Mouse (Mus musculus): ENCODE data around the gene Ctnnb1. TPM values are rescaled to one million over a fixed set of nuclear protein-coding genes. Genes with fewer than 3 reads are reported as not detected.

Gene Ctnnb1
- polyA plus RNA-seq, 1 experiment from 2014 or later: 103 TPM

DNA sequence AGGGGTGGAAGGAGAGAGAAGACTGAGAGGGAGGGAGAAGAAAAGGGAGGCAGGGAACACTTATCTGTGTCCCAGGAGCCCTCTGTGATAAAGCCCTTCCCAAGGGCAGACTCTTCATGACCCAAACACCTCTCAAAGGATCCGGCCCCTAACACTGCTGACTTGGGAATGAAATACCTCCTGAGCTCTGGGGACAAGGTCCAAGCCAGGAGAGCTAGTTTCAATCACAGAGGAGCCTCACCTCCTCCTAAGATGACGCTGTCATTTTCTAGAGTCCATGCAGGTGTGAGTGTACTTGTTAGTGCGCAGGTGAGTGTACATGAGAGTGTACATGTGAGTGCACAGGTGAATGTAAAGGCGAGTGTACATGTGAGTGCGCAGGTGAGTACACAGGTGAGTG is 56.0 kb downstream of the Ctnnb1 start:
- no peaks in the 10 kb centered on the region for H3K9me3 ChIP-seq (replicated peaks)
- H3K4me2 ChIP-seq: no peak overlapping the region
- no peak for ATAC-seq (ENCODE audit: low read depth)
- no peaks in the 10 kb centered on the region for H3K27me3 ChIP-seq
- H3K36me3 ChIP-seq: no peaks in the 10 kb centered on the region
- H3K4me3 ChIP-seq (replicated peaks): no peak overlapping the region
- no peak overlapping the region for H3K27ac ChIP-seq
- no peak for DNase-seq
- 81% methylated on average over 5 of the region's 5 CpGs for WGBS (ENCODE audit: insufficient replicate concordance)
- H3K9ac ChIP-seq: no peak overlapping the region
- peaks cover 31% of the 10 kb centered on the region for H3K4me1 ChIP-seq (replicated peaks)

DNA sequence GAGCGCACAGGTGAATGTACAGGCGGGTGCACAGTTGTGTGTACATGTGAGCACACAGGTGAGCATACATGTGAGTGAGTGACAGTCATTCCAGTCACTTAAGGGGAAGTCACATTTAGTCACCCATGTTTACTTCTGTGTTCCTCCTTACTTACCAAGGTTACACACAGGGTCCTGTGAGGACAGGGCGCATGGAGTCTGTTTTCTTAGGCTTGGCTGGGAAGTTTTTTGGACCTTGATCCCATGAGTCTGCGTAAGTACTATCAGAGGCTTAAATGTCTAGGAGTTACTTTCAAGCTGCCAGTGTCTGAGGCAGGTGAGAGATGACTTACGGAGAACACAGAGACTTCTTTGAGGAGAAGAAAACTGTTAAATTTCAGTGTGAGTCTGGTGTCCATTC is 56.5 kb downstream of the Ctnnb1 start:
- no peak for ATAC-seq (ENCODE audit: low read depth)
- Histone ChIP-seq H3K27ac (no peak overlapping the region), H3K9ac (no peak overlapping the region), H3K4me3 (replicated peaks) (no peak overlapping the region), H3K27me3 (no peaks in the 10 kb centered on the region), H3K4me1 (replicated peaks) (peaks cover 31% of the 10 kb centered on the region), H3K36me3 (no peaks in the 10 kb centered on the region), H3K9me3 (replicated peaks) (no peaks in the 10 kb centered on the region), H3K4me2 (no peak overlapping the region)
- 79% methylated on average over 5 of the region's 5 CpGs for WGBS (ENCODE audit: insufficient replicate concordance)
- DNase-seq: no peak

DNA sequence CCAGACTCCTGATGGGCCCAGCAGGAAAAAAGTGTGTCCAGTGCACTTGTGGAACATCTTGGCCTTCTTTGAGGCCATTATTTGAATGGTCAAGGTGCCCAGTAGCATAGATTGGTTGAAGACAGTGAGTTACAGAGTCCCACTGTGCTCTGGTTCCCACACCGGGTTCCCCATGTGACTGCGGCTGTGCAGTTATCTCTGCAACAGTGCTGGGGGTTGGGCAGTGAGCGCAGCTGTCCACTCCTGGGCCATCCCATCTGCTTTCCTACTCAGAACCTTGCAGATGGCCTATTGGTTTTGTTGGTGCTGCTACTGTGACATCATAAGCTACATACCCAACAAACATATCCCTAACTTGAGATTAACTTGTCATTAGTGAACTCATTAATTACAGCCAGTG is 57.2 kb downstream of the Ctnnb1 start:
- H3K27me3 ChIP-seq: no peaks in the 10 kb centered on the region
- no peaks in the 10 kb centered on the region for H3K36me3 ChIP-seq
- H3K27ac ChIP-seq: no peak overlapping the region
- peaks cover 31% of the 10 kb centered on the region for H3K4me1 ChIP-seq (replicated peaks)
- no peak for ATAC-seq (ENCODE audit: low read depth)
- no peak for DNase-seq
- no peak overlapping the region for H3K4me2 ChIP-seq
- no peak overlapping the region for H3K4me3 ChIP-seq (replicated peaks)
- no peak overlapping the region for H3K9ac ChIP-seq
- no peaks in the 10 kb centered on the region for H3K9me3 ChIP-seq (replicated peaks)
- 73% methylated on average over 3 of the region's 3 CpGs for WGBS (ENCODE audit: insufficient replicate concordance)

DNA sequence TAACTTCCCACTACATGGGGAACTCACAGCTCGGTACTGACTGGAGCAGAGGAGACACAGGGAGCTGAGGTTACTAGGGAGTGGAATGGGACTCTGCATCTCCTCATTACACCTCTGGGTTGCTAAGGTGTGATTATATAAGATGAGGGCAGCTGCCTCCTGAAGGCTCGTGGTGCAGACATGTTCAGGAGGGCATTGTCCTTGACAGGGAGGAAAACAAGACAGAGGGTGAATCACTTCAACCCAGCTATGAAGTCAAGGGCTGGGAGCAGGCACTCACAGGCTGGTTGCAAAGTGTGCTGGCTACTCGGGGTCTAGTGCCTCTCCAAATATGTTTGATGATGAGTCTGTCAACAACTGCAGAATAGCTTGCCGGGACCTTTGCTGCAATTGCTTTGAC is 58.0 kb downstream of the Ctnnb1 start:
- 49% methylated on average over 4 of the region's 4 CpGs for WGBS (ENCODE audit: insufficient replicate concordance)
- Histone ChIP-seq H3K4me2 (no peak overlapping the region), H3K27ac (no peak overlapping the region), H3K4me3 (replicated peaks) (no peak overlapping the region), H3K9me3 (replicated peaks) (no peaks in the 10 kb centered on the region), H3K9ac (no peak overlapping the region), H3K27me3 (no peaks in the 10 kb centered on the region), H3K36me3 (no peaks in the 10 kb centered on the region), H3K4me1 (replicated peaks) (peaks cover 31% of the 10 kb centered on the region)
- ATAC-seq (ENCODE audit: low read depth) (no peak), DNase-seq (no peak)

DNA sequence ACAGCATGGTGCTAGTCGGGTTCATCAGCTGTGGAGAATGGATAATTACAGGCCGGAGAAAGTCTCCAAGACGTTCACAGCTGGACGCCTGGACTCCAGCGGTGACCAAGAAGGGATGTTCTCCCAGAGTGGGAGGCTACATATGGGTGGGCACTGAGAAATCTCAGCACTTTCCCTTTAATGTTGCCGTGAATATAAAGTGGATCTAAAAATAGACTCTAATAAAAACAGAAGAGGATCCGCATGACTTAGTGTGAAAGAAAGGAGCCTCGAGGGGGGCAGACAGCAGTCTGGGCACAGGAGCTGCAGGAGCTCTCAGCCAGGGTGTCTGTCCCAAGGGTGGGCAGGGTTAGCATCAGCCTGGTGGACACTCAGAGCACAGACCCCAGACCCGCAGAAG is 59.1 kb downstream of the Ctnnb1 start:
- Histone ChIP-seq H3K9me3 (replicated peaks) (no peaks in the 10 kb centered on the region), H3K4me2 (no peak overlapping the region), H3K36me3 (no peaks in the 10 kb centered on the region), H3K4me1 (replicated peaks) (peaks cover 22% of the 10 kb centered on the region), H3K27me3 (no peaks in the 10 kb centered on the region), H3K27ac (no peak overlapping the region), H3K4me3 (replicated peaks) (no peak overlapping the region), H3K9ac (no peak overlapping the region)
- ATAC-seq (ENCODE audit: low read depth) (no peak), DNase-seq (no peak)
- WGBS (ENCODE audit: insufficient replicate concordance): 55% methylated on average over 9 of the region's 9 CpGs

DNA sequence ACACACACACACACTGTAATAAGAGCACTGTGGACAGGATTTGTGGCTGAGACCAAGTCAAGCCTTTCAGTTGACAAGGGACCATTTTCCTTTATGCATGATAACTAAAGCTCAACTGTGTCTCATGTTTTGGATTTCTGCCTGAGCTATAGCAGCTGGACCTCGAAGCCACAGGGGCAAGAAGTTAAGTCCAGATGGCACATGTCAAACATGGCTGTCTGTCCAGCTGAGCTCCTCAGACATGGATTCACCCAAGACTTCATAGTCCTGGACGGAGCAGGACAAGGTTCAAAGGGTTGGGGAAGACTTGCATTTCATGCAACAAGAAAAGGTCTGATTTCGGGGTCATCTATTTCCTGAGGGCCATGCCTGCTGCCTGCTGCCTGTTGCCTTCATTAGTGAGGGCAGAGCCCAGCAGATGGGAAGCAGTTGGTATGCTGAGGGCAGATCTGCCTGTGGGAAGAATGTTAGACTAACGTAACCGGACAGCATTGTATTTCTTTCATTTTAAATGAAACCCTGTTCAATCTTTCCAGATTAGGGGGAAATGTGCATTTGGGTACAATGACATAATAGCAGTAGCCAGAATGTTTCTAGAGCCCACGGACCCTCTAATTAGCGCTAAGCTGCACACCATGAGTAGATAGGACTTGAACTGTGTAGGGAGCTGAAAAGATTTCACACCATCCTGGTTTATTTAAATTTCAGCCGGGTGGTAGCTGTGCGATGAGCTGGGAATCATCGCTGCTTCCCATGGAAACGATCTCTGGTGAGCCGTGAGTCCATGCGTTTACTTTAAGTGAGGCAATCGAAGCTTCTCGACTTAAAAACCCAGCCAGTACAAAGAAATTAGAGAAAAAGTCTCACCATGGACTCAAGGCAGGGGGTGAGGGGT is 61.0 kb downstream of the Ctnnb1 start:
- H3K4me2 ChIP-seq: no peak overlapping the region
- DNase-seq: no peak
- 66% methylated on average over 15 of the region's 15 CpGs for WGBS (ENCODE audit: insufficient replicate concordance)

DNA sequence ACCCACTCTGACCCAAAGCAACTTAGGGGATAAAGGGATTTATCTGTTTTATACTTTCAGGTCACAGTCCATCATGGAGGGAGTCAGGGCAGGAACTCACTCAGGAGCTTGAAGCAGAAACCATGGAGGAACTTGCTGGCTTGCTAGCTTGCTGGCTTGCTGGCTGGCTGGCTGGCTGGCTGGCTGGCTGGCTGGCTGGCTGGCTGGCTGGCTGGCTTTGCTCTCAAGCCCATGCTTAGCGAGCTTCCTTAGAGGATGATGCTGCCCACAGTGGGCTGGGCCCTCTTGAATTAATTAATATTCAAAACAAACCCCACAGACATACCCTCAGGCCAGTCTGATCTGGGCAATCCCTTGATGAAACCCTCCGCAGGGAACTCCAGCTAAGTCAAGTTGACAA is 62.8 kb downstream of the Ctnnb1 start:
- DNase-seq (no peak), ATAC-seq (ENCODE audit: low read depth) (no peak)
- no peak overlapping the region for H3K4me3 ChIP-seq (replicated peaks)
- no peaks in the 10 kb centered on the region for H3K9me3 ChIP-seq (replicated peaks)
- H3K27ac ChIP-seq: no peak overlapping the region
- no peak overlapping the region for H3K4me2 ChIP-seq
- H3K9ac ChIP-seq: no peak overlapping the region
- H3K36me3 ChIP-seq: no peaks in the 10 kb centered on the region
- 57% methylated on average over 2 of the region's 2 CpGs for WGBS (ENCODE audit: insufficient replicate concordance)
- no peaks in the 10 kb centered on the region for H3K27me3 ChIP-seq
- no peaks in the 10 kb centered on the region for H3K4me1 ChIP-seq (replicated peaks)

More for the DNA sequence above, 61.0 kb downstream of the Ctnnb1 start:
- no peaks in the 10 kb centered on the region for H3K27me3 ChIP-seq
- ATAC-seq (ENCODE audit: low read depth): no peak
- no peak overlapping the region for H3K9ac ChIP-seq
- peaks cover 3% of the 10 kb centered on the region for H3K4me1 ChIP-seq (replicated peaks)
- H3K27ac ChIP-seq: no peak overlapping the region
- H3K4me3 ChIP-seq (replicated peaks): no peak overlapping the region
- no peaks in the 10 kb centered on the region for H3K36me3 ChIP-seq
- no peaks in the 10 kb centered on the region for H3K9me3 ChIP-seq (replicated peaks)

DNA sequence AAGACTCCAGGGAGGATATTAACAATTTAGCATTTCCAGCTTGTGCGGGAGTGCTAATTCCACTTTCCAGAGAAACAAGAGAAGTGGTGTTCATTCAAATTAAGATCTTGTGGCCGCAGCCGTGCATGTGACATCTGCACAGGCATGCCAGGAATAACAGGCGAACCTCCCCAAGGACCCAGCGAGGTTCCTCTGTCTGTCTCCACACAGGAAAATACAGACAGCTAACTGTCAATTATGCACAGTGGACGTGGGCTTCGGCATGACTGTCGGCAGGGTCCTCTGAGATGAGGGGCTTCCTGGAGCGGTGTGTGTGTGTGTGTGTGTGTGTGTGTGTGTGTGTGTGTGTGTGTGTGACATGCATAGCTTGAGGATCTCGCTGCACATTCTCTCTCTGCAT is 64.0 kb downstream of the Ctnnb1 start:
- H3K9me3 ChIP-seq (replicated peaks): no peaks in the 10 kb centered on the region
- H3K4me1 ChIP-seq (replicated peaks): no peaks in the 10 kb centered on the region
- no peak for DNase-seq
- ATAC-seq (ENCODE audit: low read depth): no peak
- no peak overlapping the region for H3K4me2 ChIP-seq
- no peak overlapping the region for H3K27ac ChIP-seq
- no peaks in the 10 kb centered on the region for H3K36me3 ChIP-seq
- no peak overlapping the region for H3K4me3 ChIP-seq (replicated peaks)
- WGBS (ENCODE audit: insufficient replicate concordance): 72% methylated on average over 10 of the region's 10 CpGs
- no peaks in the 10 kb centered on the region for H3K27me3 ChIP-seq
- no peak overlapping the region for H3K9ac ChIP-seq

DNA sequence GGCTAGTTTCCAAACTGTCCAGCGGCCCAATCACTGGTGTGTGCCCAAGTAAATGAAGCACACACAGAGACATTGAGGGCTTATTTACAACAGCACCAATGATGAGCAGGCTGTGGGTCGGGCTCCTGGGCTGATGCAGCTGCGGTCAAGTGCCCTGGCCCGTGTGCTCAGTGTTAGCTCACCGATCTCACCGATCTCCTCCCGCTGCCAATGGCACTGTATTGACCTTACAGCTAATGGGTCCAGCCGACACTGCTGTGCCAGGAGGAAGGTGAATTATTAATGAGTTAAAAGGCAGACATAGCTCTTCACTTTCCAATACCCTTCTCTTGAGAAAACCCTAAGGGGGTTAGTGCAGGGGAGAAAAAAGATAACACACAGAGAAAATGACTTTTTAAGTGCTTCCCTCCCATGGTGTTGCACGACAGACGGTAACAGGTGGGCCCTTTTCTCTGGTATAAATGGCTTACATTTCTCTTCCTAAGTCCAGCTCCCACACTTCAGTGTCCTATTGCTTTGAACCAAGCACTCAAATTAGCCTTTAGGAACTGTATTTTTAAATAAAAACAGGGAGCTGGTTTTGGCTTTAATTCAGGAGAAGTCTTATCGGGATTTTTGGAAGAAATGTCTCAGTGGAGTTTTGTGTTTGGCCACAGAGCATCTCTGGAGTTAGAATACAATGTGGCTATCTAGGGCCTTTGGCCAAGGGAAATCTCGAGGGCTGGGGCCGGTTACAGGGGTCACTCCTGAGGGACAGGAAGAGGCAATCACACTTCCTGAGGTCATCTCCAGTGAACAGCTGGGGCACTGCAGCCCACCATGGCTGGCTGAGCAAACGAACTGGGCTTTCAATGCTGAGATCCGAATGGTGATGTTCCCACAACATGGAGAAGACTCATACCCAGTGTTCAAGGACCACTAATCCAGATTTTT is 65.5 kb downstream of the Ctnnb1 start:
- ATAC-seq (ENCODE audit: low read depth): no peak

DNA sequence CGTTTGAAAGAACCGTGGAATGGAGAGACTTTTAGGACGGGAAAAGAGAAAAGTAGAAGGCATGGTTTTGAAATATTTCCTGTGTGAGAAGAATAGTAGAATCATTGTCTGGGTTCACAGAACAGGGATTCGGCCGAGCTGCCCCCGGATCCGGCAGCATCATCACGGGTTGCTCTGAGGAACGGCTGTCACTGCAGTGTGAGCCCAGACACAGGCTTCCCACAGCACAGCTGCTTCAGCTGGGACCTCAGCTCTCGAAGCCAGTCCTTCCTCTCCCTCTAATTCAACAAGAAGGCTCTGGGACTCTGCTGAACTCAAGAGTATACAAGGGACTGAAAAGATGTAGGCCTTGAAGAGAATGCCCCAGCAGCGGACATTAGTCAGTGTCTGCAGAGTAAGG is 69.7 kb downstream of the Ctnnb1 start:
- no peaks in the 10 kb centered on the region for H3K27me3 ChIP-seq
- H3K4me2 ChIP-seq: no peak overlapping the region
- H3K4me1 ChIP-seq (replicated peaks): peaks cover 6% of the 10 kb centered on the region; the same call in 1 of the 2 replicates
- H3K36me3 ChIP-seq: no peaks in the 10 kb centered on the region
- no peak overlapping the region for H3K4me3 ChIP-seq (replicated peaks)
- 68% methylated on average over 11 of the region's 11 CpGs for WGBS (ENCODE audit: insufficient replicate concordance)
- H3K27ac ChIP-seq: no peak overlapping the region
- no peak overlapping the region for H3K9ac ChIP-seq
- no peaks in the 10 kb centered on the region for H3K9me3 ChIP-seq (replicated peaks)
- ATAC-seq (ENCODE audit: low read depth): no peak
- DNase-seq: no peak

More for the DNA sequence above, 65.5 kb downstream of the Ctnnb1 start:
- DNase-seq: no peak
- Histone ChIP-seq H3K9me3 (replicated peaks) (no peaks in the 10 kb centered on the region), H3K27ac (no peak overlapping the region), H3K27me3 (no peaks in the 10 kb centered on the region), H3K9ac (no peak overlapping the region), H3K4me2 (no peak overlapping the region), H3K4me1 (replicated peaks) (no peaks in the 10 kb centered on the region), H3K4me3 (replicated peaks) (no peak overlapping the region), H3K36me3 (no peaks in the 10 kb centered on the region)
- WGBS (ENCODE audit: insufficient replicate concordance): 66% methylated on average over 15 of the region's 15 CpGs

DNA sequence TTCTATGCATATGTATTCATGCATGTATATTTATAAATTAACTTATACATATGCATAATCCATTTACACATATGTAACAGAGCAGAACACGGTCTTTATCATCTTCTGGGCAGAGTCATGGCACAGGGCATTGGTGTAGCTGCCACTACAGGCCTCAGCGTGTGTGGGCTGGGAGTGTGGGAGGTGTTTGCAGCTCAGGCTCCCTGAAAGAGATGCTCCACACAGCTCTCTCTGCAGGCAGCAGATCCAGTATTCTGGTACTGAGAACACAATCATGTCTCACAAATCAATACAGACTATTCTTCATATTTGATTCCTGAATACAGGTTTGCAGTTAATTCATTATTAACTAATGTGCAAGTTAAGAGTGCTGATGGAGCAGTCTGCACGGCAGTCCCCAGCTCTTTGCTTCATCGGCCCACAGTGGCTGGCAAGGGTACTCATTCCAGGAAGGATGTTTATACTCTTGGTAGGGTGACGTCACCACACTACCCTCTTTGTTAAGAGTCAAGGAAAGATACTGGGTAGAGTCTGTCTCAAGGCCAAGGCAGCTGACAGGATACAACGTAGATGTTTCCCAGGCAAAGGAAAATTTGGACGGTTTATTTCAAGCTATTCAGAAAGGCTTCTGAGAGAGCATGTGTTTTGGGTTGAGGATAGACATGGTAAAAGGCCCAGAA is 71.8 kb downstream of the Ctnnb1 start:
- WGBS (ENCODE audit: insufficient replicate concordance): 55% methylated on average over 7 of the region's 7 CpGs
- H3K27ac ChIP-seq: no peak overlapping the region
- H3K4me1 ChIP-seq (replicated peaks): peaks cover 6% of the 10 kb centered on the region; the same call in 1 of the 2 replicates
- H3K9me3 ChIP-seq (replicated peaks): no peaks in the 10 kb centered on the region
- H3K4me3 ChIP-seq (replicated peaks): no peak overlapping the region
- H3K4me2 ChIP-seq: no peak overlapping the region
- no peaks in the 10 kb centered on the region for H3K36me3 ChIP-seq
- H3K27me3 ChIP-seq: no peaks in the 10 kb centered on the region
- no peak for ATAC-seq (ENCODE audit: low read depth)
- DNase-seq: no peak
- H3K9ac ChIP-seq: no peak overlapping the region

Measured in liver, embryonic 13.5 days (tissue).